Mouse (Mus musculus): ENCODE measurements around the gene Prcp. TPM values are rescaled to one million over a fixed set of nuclear protein-coding genes. Genes with fewer than 3 reads are reported as not detected.
"Not testable (repeated sequence)": the region's sequence is repeated elsewhere in the genome, so short reads cannot be mapped to it uniquely, and the experiment has no call there.

The Prcp gene
- polyA plus RNA-seq, 1 experiment from 2014 or later: 19.3 TPM

- Histone ChIP-seq H3K27me3 (replicated peaks) (no peaks in the 10 kb centered on the region), H3K9ac (no peak overlapping the region), H3K4me2 (no peak overlapping the region), H3K4me1 (replicated peaks) (peaks cover 9% of the 10 kb centered on the region), H3K4me3 (no peak overlapping the region), H3K9me3 (replicated peaks) (no peaks in the 10 kb centered on the region), H3K36me3 (no peaks in the 10 kb centered on the region), H3K27ac (ENCODE audit: poor library complexity, severe bottlenecking) (no peak overlapping the region)
- no peak for ATAC-seq (ENCODE audit: insufficient number of reproducible peaks, low FRiP score)
- 22% methylated on average over 6 of the region's 6 CpGs for WGBS
Measured at GRCm38 (mm10) chr7:92937955-92938354, 63.7 kb downstream of the Prcp start.

- Histone ChIP-seq H3K9me3 (replicated peaks) (no peaks in the 10 kb centered on the region), H3K4me1 (replicated peaks) (peaks cover 9% of the 10 kb centered on the region), H3K4me2 (no peak overlapping the region), H3K4me3 (no peak overlapping the region), H3K9ac (no peak overlapping the region), H3K36me3 (no peaks in the 10 kb centered on the region), H3K27ac (ENCODE audit: poor library complexity, severe bottlenecking) (no peak overlapping the region), H3K27me3 (replicated peaks) (no peaks in the 10 kb centered on the region)
- no peak for ATAC-seq (ENCODE audit: insufficient number of reproducible peaks, low FRiP score)
- 66% methylated on average over 5 of the region's 5 CpGs for WGBS
Measured at GRCm38 (mm10) chr7:92939776-92940175, 65.5 kb downstream of the Prcp start.

GRCm38 (mm10) chr7:92950775-92951174, 76.5 kb downstream of the Prcp start:
- no peak overlapping the region for H3K9ac ChIP-seq
- H3K4me3 ChIP-seq: no peak overlapping the region
- H3K36me3 ChIP-seq: no peaks in the 10 kb centered on the region
- ATAC-seq (ENCODE audit: insufficient number of reproducible peaks, low FRiP score): peak; percentile 53; the same call in 1 of the 2 replicates
- H3K27me3 ChIP-seq (replicated peaks): no peaks in the 10 kb centered on the region
- 0 out of 2 replicates have a peak, but pooled peaks cover 3% of the 10 kb centered on the region for H3K4me1 ChIP-seq (replicated peaks)
- no peak overlapping the region for H3K27ac ChIP-seq (ENCODE audit: poor library complexity, severe bottlenecking)
- 52% methylated on average over 3 of the region's 3 CpGs for WGBS
- H3K9me3 ChIP-seq (replicated peaks): no peaks in the 10 kb centered on the region
- H3K4me2 ChIP-seq: no peak overlapping the region

GRCm38 (mm10) chr7:92952210-92952609, 77.9 kb downstream of the Prcp start:
- H3K4me3 ChIP-seq: no peak overlapping the region
- no peaks in the 10 kb centered on the region for H3K36me3 ChIP-seq
- WGBS: 48% methylated on average over 2 of the region's 2 CpGs
- no peak overlapping the region for H3K9ac ChIP-seq
- H3K4me2 ChIP-seq: no peak overlapping the region
- 0 out of 2 replicates have a peak, but pooled peaks have one; percentile 45 for ATAC-seq (ENCODE audit: insufficient number of reproducible peaks, low FRiP score)
- 0 out of 2 replicates have a peak, but pooled peaks cover 3% of the 10 kb centered on the region for H3K4me1 ChIP-seq (replicated peaks)
- H3K27ac ChIP-seq (ENCODE audit: poor library complexity, severe bottlenecking): no peak overlapping the region; the same call in 1 of the 2 replicates
- H3K27me3 ChIP-seq (replicated peaks): no peaks in the 10 kb centered on the region
- no peaks in the 10 kb centered on the region for H3K9me3 ChIP-seq (replicated peaks)

- no peak overlapping the region for H3K27ac ChIP-seq (ENCODE audit: poor library complexity, severe bottlenecking)
- H3K4me1 ChIP-seq (replicated peaks): no peaks in the 10 kb centered on the region
- H3K4me3 ChIP-seq: no peak overlapping the region
- no peak for ATAC-seq (ENCODE audit: insufficient number of reproducible peaks, low FRiP score)
- no peak overlapping the region for H3K4me2 ChIP-seq
- no peaks in the 10 kb centered on the region for H3K9me3 ChIP-seq (replicated peaks)
- no peaks in the 10 kb centered on the region for H3K36me3 ChIP-seq
- no peaks in the 10 kb centered on the region for H3K27me3 ChIP-seq (replicated peaks)
- WGBS: 52% methylated on average over 3 of the region's 3 CpGs
- no peak overlapping the region for H3K9ac ChIP-seq
Measured at GRCm38 (mm10) chr7:92959758-92960157, 85.5 kb downstream of the Prcp start.

- no peak overlapping the region for H3K9ac ChIP-seq
- no peaks in the 10 kb centered on the region for H3K36me3 ChIP-seq
- no peaks in the 10 kb centered on the region for H3K9me3 ChIP-seq (replicated peaks)
- no peaks in the 10 kb centered on the region for H3K4me1 ChIP-seq (replicated peaks)
- 52% methylated on average over 1 of the region's 1 CpGs for WGBS
- no peak overlapping the region for H3K4me3 ChIP-seq
- H3K4me2 ChIP-seq: no peak overlapping the region
- no peak overlapping the region for H3K27ac ChIP-seq (ENCODE audit: poor library complexity, severe bottlenecking)
- no peak for ATAC-seq (ENCODE audit: insufficient number of reproducible peaks, low FRiP score)
- H3K27me3 ChIP-seq (replicated peaks): no peaks in the 10 kb centered on the region
Measured at GRCm38 (mm10) chr7:92961876-92962275, 87.6 kb downstream of the Prcp start.

- Histone ChIP-seq H3K9me3 (replicated peaks) (no peaks in the 10 kb centered on the region), H3K36me3 (no peaks in the 10 kb centered on the region), H3K4me3 (no peak overlapping the region), H3K9ac (no peak overlapping the region), H3K4me2 (no peak overlapping the region), H3K27me3 (replicated peaks) (peaks cover 4% of the 10 kb centered on the region; the same call in 1 of the 2 replicates), H3K4me1 (replicated peaks) (no peaks in the 10 kb centered on the region), H3K27ac (ENCODE audit: poor library complexity, severe bottlenecking) (no peak overlapping the region)
- 56% methylated on average over 3 of the region's 3 CpGs for WGBS
- ATAC-seq (ENCODE audit: insufficient number of reproducible peaks, low FRiP score): no peak
Measured at GRCm38 (mm10) chr7:92964754-92965501, 90.7 kb downstream of the Prcp start.

GRCm38 (mm10) chr7:92967381-92968127, 93.3 kb downstream of the Prcp start:
- Histone ChIP-seq H3K36me3 (no peaks in the 10 kb centered on the region), H3K9me3 (replicated peaks) (no peaks in the 10 kb centered on the region), H3K9ac (no peak overlapping the region), H3K4me1 (replicated peaks) (no peaks in the 10 kb centered on the region), H3K27me3 (replicated peaks) (peaks cover 4% of the 10 kb centered on the region; the same call in 1 of the 2 replicates), H3K27ac (ENCODE audit: poor library complexity, severe bottlenecking) (no peak overlapping the region), H3K4me3 (no peak overlapping the region), H3K4me2 (no peak overlapping the region)
- peak; percentile 48; the same call in 1 of the 2 replicates for ATAC-seq (ENCODE audit: insufficient number of reproducible peaks, low FRiP score)
- 63% methylated on average over 10 of the region's 10 CpGs for WGBS

GRCm38 (mm10) chr7:92977429-92977828, 103.2 kb downstream of the Prcp start:
- 80% methylated on average over 3 of the region's 3 CpGs for whole genome bisulfite sequencing
- H3K4me3 ChIP-seq: no peak overlapping the region
- H3K4me1 ChIP-seq (replicated peaks): no peaks in the 10 kb centered on the region
- no peaks in the 10 kb centered on the region for H3K36me3 ChIP-seq
- no peak for ATAC-seq (ENCODE audit: insufficient number of reproducible peaks, low FRiP score)
- H3K4me2 ChIP-seq: no peak overlapping the region
- no peak overlapping the region for H3K9ac ChIP-seq
- no peaks in the 10 kb centered on the region for H3K9me3 ChIP-seq (replicated peaks)
- H3K27me3 ChIP-seq (replicated peaks): no peaks in the 10 kb centered on the region
- H3K27ac ChIP-seq (ENCODE audit: poor library complexity, severe bottlenecking): no peak overlapping the region

GRCm38 (mm10) chr7:92978225-92978624, 104.0 kb downstream of the Prcp start:
- H3K27ac ChIP-seq (ENCODE audit: poor library complexity, severe bottlenecking): no peak overlapping the region
- no peaks in the 10 kb centered on the region for H3K27me3 ChIP-seq (replicated peaks)
- H3K4me2 ChIP-seq: no peak overlapping the region
- H3K9ac ChIP-seq: no peak overlapping the region
- 69% methylated on average over 4 of the region's 4 CpGs for WGBS
- H3K4me3 ChIP-seq: no peak overlapping the region
- no peak for ATAC-seq (ENCODE audit: insufficient number of reproducible peaks, low FRiP score)
- no peaks in the 10 kb centered on the region for H3K4me1 ChIP-seq (replicated peaks)
- no peaks in the 10 kb centered on the region for H3K36me3 ChIP-seq
- no peaks in the 10 kb centered on the region for H3K9me3 ChIP-seq (replicated peaks)

GRCm38 (mm10) chr7:92978720-92979119, 104.5 kb downstream of the Prcp start:
- H3K4me2 ChIP-seq; H3K27me3 ChIP-seq (replicated peaks); H3K9ac ChIP-seq; H3K4me3 ChIP-seq; H3K9me3 ChIP-seq (replicated peaks); H3K27ac ChIP-seq (ENCODE audit: poor library complexity, severe bottlenecking); H3K36me3 ChIP-seq; H3K4me1 ChIP-seq (replicated peaks); ATAC-seq (ENCODE audit: insufficient number of reproducible peaks, low FRiP score): not testable (repeated sequence)
- 42% methylated on average over 7 of the region's 7 CpGs for WGBS

All from heart, embryonic 12.5 days (tissue).